Mouse (Mus musculus) midbrain, embryonic 14.5 days (tissue): ENCODE results near the gene Pla2g4e. TPM values are rescaled to one million over a fixed set of nuclear protein-coding genes. Genes with fewer than 3 reads are reported as not detected.

Experiments used
- ATAC-seq: fragments of 200-750 bp; cut with Nextera tagmentation; 2 replicates; pipeline ENCODE4 v1.8.0; 2017; ENCODE audit warnings: moderate number of reproducible peaks, moderate library complexity; ENCODE audit not compliant: low FRiP score, low TSS enrichment
- DNase-seq: peaks from one replicate; pipeline ENCODE4 v3.0.0-alpha.2; 2015
- H3K27ac ChIP-seq: fragments of 300-500 bp; sonication (generic); replicated peaks from 2 replicates; pipeline ENCODE4 v1.5.1; 2014; ENCODE audit warnings: mild to moderate bottlenecking, low read depth, low read length, moderate library complexity
- H3K27me3 ChIP-seq: fragments of 300-500 bp; sonication (generic); 2 replicates; pipeline ENCODE4 v1.6.1; 2014; ENCODE audit warnings: low read length, control low read depth, mixed read lengths; ENCODE audit not compliant: control insufficient read depth, insufficient read depth
- H3K36me3 ChIP-seq: fragments of 300-500 bp; sonication (generic); 2 replicates; pipeline ENCODE4 v1.6.1; 2014; ENCODE audit warnings: low read length, control low read depth; ENCODE audit not compliant: control insufficient read depth, insufficient read depth
- H3K4me1 ChIP-seq: fragments of 300-500 bp; sonication (generic); 2 replicates; pipeline ENCODE4 v1.6.1; 2014; ENCODE audit warnings: mild to moderate bottlenecking, antibody characterized with exemption, low read length, control low read depth; ENCODE audit not compliant: control insufficient read depth, insufficient read depth
- H3K4me2 ChIP-seq: fragments of 300-500 bp; sonication (generic); 2 replicates; pipeline ENCODE4 v1.6.1; 2014; ENCODE audit warnings: mild to moderate bottlenecking, low read length, moderate library complexity
- H3K4me3 ChIP-seq: fragments of 300-500 bp; sonication (generic); replicated peaks from 2 replicates; pipeline ENCODE4 v1.5.1; 2014; ENCODE audit warnings: low read depth, low read length
- H3K9ac ChIP-seq: fragments of 300-500 bp; sonication (generic); replicated peaks from 2 replicates; pipeline ENCODE4 v1.6.1; 2014; ENCODE audit warnings: mild to moderate bottlenecking, low read length, moderate library complexity
- H3K9me3 ChIP-seq: fragments of 300-500 bp; sonication (generic); 2 replicates; pipeline ENCODE4 v1.6.1; 2016; ENCODE audit warnings: low read length, control low read depth, mixed read lengths; ENCODE audit not compliant: control insufficient read depth
- WGBS: fragments of 180-500 bp; shearing (Covaris S2); extraction: QIAGEN DNeasy Blood & Tissue Kit; methylation state at CpG from one replicate; pipeline ENCODE4 v1.1.7; 2014; 5-methylcytosine and 5-hydroxymethylcytosine counted together
- polyA plus RNA-seq: library from polyadenylated mRNA; unstranded; fragments of >200 nt; fragmentation: Nextera tagmentation; extraction: Ambion mirVana; gene quantifications from 2 replicates; pipeline ENCODE4 v1.2.1, GENCODE M21; 2014

The Pla2g4e gene
- polyA plus RNA-seq, 1 experiment from 2014 or later: 3.5 TPM

- no peak for ATAC-seq
- Histone ChIP-seq H3K27me3 (no peaks in the 10 kb centered on the region), H3K4me2 (no peak overlapping the region), H3K9me3 (no peaks in the 10 kb centered on the region), H3K36me3 (no peaks in the 10 kb centered on the region), H3K9ac (no peak overlapping the region), H3K4me1 (no peaks in the 10 kb centered on the region), H3K4me3 (no peak overlapping the region), H3K27ac (no peak overlapping the region)
- DNase-seq: no peak
- WGBS: 76% methylated on average over 8 of the region's 8 CpGs
Observed at GRCm38 (mm10) chr2:120129252-120129908, 115.8 kb downstream of the Pla2g4e start.

DNA sequence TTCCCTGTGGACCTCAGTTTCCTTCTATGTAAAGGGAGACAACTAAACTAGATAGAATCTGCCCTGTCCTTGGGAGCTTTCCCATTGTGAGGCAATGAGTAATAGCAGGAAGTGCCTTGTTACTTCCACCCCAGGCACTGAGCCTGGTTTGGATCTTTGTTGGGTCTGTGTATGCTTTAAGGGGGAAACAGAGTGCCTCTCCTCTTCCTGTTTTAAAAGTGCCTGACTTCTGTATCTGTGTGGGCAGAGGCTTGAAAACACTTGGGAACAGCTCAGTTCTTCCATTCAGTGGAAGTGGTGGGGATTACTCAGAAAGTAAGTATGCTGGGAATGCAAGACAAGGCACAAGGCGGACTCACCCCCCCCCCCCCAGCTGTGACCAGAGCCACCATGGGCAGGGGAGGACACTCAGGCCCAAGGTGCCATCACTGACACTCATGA lies 116.5 kb downstream of the Pla2g4e start:
- DNase-seq: no peak

DNA sequence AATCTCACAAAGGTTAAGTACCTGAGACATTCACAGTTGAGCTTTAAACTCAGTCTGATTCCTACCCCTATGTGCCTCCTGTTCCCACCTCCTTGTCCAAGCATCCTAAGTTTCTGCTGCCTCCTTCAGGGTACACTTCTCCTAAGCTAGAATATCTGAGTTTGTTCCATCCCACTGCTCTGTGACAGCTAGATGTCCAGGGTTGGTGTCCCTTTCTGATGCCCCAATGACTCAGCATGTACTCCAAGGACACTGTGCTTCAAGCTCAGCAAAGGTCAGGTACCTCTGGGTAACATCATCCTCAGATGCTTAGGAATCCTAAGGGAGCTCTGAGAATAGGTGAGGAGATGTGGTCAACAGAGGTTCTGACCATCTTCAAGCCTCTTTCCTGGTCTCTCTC lies 117.1 kb downstream of the Pla2g4e start:
- H3K36me3 ChIP-seq: no peaks in the 10 kb centered on the region
- no peaks in the 10 kb centered on the region for H3K27me3 ChIP-seq
- H3K4me3 ChIP-seq: no peak overlapping the region
- ATAC-seq: no peak
- H3K4me1 ChIP-seq: no peaks in the 10 kb centered on the region
- H3K4me2 ChIP-seq: no peak overlapping the region
- DNase-seq: no peak
- H3K9me3 ChIP-seq: no peaks in the 10 kb centered on the region
- H3K9ac ChIP-seq: no peak overlapping the region
- no peak overlapping the region for H3K27ac ChIP-seq

More for the DNA sequence above, 116.5 kb downstream of the Pla2g4e start:
- H3K27me3 ChIP-seq: no peaks in the 10 kb centered on the region
- H3K4me3 ChIP-seq: no peak overlapping the region
- no peaks in the 10 kb centered on the region for H3K4me1 ChIP-seq
- H3K9ac ChIP-seq: no peak overlapping the region
- no peaks in the 10 kb centered on the region for H3K9me3 ChIP-seq
- ATAC-seq: no peak
- no peak overlapping the region for H3K4me2 ChIP-seq
- no peaks in the 10 kb centered on the region for H3K36me3 ChIP-seq
- H3K27ac ChIP-seq: no peak overlapping the region
- WGBS: 70% methylated on average over 1 of the region's 1 CpGs

DNA sequence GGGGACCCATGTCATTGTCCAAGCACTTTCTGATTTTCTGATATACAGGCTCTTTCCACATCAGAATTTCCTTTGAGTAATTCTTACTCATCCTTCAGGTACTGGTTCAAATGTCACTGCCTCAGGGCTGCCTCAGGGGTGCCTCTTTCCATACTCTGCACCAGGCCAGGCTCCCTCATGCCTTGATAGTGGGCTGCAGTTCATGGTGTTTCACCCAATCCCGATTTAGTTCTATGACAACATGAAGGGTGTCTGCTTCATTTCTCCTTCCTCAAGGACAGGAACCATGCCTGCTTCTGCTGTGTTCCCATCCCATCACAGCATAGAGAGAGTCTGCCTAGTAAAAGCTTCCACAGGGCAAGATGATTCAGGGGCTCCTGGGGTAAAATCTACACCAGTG lies 118.2 kb downstream of the Pla2g4e start:
- Histone ChIP-seq H3K4me2 (no peak overlapping the region), H3K4me1 (no peaks in the 10 kb centered on the region), H3K9me3 (no peaks in the 10 kb centered on the region), H3K9ac (no peak overlapping the region), H3K27ac (no peak overlapping the region), H3K27me3 (no peaks in the 10 kb centered on the region), H3K4me3 (no peak overlapping the region), H3K36me3 (no peaks in the 10 kb centered on the region)
- no peak for ATAC-seq
- WGBS: 87% methylated on average over 1 of the region's 1 CpGs
- DNase-seq: no peak

- WGBS: 85% methylated on average over 4 of the region's 4 CpGs
- Histone ChIP-seq H3K4me2 (no peak overlapping the region), H3K27ac (no peak overlapping the region), H3K9ac (no peak overlapping the region), H3K36me3 (no peaks in the 10 kb centered on the region), H3K4me3 (no peak overlapping the region), H3K9me3 (no peaks in the 10 kb centered on the region), H3K4me1 (no peaks in the 10 kb centered on the region), H3K27me3 (no peaks in the 10 kb centered on the region)
- DNase-seq (no peak), ATAC-seq (no peak)
Observed at GRCm38 (mm10) chr2:120126408-120126807, 118.7 kb downstream of the Pla2g4e start.

DNA sequence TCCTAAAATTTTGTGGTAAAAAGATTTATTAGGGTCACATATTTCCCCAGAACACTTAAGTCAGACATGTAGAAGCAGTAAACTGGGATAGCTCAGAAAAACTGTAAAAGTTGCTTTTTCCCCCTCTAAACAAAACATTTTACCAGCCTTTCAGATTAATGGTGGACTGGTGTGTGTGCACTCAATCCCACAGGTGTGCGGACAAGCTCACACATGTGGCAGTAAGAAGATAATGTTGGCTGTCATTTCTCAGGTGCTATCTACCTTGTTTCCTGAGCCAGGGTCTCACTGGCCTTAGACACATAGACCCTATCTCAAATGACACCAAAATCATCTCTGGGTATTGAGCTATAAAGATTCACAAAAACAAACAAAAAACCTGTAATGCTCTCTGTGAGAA lies 119.7 kb downstream of the Pla2g4e start:
- Histone ChIP-seq H3K4me3 (no peak overlapping the region), H3K9ac (no peak overlapping the region), H3K27me3 (no peaks in the 10 kb centered on the region), H3K4me2 (no peak overlapping the region), H3K4me1 (no peaks in the 10 kb centered on the region), H3K9me3 (no peaks in the 10 kb centered on the region), H3K27ac (no peak overlapping the region), H3K36me3 (no peaks in the 10 kb centered on the region)
- WGBS: 100% methylated on average over 1 of the region's 1 CpGs
- no peak for ATAC-seq
- no peak for DNase-seq

- Histone ChIP-seq H3K9me3 (no peaks in the 10 kb centered on the region), H3K4me1 (no peaks in the 10 kb centered on the region), H3K9ac (no peak overlapping the region), H3K27me3 (no peaks in the 10 kb centered on the region), H3K4me2 (no peak overlapping the region), H3K27ac (no peak overlapping the region), H3K4me3 (no peak overlapping the region), H3K36me3 (no peaks in the 10 kb centered on the region)
- DNase-seq (no peak), ATAC-seq (no peak)
- WGBS: 89% methylated on average over 2 of the region's 2 CpGs
Observed at GRCm38 (mm10) chr2:120124946-120125345, 120.2 kb downstream of the Pla2g4e start.

GRCm38 (mm10) chr2:120124096-120124495 lies 121.0 kb downstream of the Pla2g4e start:
- H3K4me2 ChIP-seq: no peak overlapping the region
- DNase-seq (no peak), ATAC-seq (no peak)
- no peaks in the 10 kb centered on the region for H3K4me1 ChIP-seq
- no peak overlapping the region for H3K9ac ChIP-seq
- no peaks in the 10 kb centered on the region for H3K27me3 ChIP-seq
- WGBS: 67% methylated on average over 1 of the region's 1 CpGs
- no peak overlapping the region for H3K27ac ChIP-seq
- no peaks in the 10 kb centered on the region for H3K36me3 ChIP-seq
- no peak overlapping the region for H3K4me3 ChIP-seq
- H3K9me3 ChIP-seq: no peaks in the 10 kb centered on the region

GRCm38 (mm10) chr2:120122983-120123382 lies 122.2 kb downstream of the Pla2g4e start:
- ATAC-seq: no peak
- DNase-seq: no peak
- Histone ChIP-seq H3K27ac (no peak overlapping the region), H3K9me3 (no peaks in the 10 kb centered on the region), H3K9ac (no peak overlapping the region), H3K4me3 (no peak overlapping the region), H3K4me2 (no peak overlapping the region), H3K36me3 (no peaks in the 10 kb centered on the region), H3K27me3 (no peaks in the 10 kb centered on the region), H3K4me1 (no peaks in the 10 kb centered on the region)
- 96% methylated on average over 6 of the region's 6 CpGs for WGBS
